Mouse (Mus musculus): Measurements from ENCODE around the gene Ttc23. TPM values are rescaled to one million over a fixed set of nuclear protein-coding genes. Genes with fewer than 3 reads are reported as not detected.

Gene Ttc23
- total RNA-seq, 2 experiments from 2014 or later: 16.7 to 18.2 TPM

DNA sequence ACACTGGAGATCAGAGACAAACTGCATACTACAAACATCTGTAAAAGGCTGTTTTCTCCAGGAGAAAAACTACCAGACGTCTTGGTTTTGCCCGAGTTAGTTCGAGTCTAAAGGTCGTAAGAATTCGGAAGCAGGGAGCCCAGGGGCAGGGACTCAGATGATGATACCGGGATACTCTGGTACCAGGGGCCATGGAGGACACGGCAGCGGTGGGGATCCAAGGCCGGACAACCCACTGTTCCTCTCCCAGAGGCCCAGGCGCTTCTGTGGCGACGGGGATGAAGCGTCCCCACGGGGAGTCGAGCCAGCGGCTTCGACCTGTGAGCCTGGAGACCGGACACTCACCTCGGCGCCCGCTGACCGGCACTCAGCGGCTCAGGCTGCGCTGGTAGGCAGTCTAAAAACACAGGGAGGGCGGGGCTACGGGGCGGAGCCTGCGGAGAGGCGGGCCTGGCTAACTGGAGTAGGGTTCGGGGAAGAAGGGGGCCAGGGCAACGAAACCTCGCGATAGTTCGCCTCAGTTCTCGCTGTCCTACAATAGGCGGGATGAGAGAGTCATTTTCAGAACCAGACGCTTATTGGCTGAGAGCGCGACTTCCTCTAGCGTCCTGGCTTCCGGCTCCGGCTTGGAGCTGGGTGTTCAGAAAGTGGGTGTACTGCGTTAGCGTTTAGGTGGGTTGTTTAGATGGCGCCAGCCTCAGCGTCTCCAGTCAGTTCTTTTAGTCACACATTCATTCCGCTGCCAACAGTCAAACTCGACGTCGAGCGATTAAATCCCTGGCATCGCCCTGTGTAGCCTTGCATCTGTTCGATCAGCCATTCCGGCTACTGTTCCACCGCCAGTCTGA, 2.2 kb upstream of the Ttc23 start, which contains the start of gene Lrrc28:
Lrrc28 (minus strand) TSS at position 436 of the 848 bp plus-strand sequence.
- peak; percentile 100 for DNase-seq

DNA sequence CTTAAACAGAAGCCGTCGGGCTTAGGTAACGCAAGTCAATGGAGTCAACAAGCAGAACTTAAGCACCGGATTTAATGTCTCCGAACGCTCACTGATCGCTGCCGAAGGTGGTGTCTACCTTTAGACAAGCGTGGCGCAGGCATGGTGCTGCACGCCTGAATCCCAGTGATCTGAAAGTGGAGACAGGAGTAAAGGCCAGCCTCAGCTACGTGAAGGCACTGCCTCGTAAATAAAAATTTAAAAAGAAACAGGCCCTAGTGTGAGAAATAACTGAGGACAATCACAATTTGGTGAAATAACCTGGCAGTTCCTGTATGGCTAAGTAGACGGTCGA, 1.6 kb upstream of the Ttc23 start:
- no peak for DNase-seq

DNA sequence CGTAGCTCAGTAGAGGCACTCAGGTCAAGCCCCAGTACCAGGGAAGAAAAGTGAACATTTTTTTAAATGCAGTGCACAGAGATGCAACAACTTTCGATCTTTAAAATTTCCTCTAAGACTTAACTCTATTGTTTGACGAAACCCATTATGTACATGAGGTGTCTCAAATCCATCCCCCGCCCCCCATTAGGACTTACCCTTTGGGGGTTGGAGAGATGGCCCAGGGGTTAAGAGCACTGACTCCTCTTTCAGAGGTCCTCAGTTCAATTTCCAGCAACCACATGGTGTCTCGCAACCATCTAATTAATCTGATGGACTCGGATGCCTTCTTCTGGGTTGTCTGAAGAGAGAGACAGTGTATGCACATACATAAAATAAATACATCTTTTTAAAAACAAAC, 1.1 kb upstream of the Ttc23 start:
- no peak for DNase-seq

DNA sequence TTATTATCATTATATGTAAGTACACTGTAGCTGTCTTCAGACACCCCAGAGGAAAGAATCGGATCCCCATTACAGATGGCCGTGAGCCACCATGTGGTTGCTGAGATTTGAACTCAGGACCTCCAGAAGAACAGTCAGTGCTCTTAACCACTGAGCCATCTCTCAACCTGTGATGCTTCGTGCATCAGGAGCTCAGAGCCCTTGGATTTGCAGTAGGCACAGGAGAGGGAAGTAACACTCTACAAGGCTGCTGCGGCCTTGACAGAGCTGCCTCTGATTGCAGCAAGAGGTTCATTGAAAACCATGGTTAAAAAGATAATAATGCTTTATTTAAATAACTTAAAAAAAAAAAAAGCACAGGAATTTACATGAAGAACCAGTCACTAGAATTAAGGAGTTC, 1.2 kb downstream of the Ttc23 start:
- DNase-seq: no peak

DNA sequence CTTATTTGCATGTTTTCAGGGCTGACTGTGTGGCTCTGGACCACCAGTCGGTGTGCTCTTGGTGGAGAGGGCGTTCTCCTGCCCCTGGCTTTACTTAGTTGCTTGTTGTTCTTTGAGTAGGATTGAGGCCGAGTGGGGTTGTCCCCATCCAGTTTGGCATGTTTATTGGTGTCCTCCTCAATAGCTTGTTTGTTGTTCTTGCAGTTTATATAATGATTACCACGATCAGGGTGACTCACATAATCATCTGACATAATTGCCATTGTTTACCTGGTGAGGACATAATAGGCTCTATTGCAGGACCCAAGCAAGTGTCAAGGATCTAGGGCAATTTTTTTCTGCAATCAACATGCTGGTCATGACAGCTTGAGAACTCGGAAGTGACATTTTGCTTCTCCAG, 5.0 kb downstream of the Ttc23 start:
- no peak for DNase-seq

DNA sequence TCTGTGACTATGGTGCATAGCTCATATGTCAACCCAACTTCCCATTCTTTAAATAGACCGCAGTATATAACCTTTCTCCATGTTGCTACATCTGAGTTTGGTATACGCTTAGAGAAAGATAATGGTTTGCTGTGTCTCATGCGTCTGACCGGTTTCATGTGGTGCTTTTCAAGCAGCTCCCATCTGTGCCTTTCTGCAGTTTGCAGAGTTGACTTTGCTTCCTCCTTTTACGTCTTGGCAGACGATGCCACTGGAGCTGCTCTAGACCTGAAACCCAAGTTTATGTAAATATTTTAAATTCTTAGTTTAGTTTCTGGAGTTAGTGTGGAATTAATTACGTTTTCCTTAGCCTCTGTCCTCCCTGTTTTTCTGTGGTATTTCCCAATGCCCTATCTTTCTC, 7.5 kb downstream of the Ttc23 start:
- no peak for DNase-seq

DNA sequence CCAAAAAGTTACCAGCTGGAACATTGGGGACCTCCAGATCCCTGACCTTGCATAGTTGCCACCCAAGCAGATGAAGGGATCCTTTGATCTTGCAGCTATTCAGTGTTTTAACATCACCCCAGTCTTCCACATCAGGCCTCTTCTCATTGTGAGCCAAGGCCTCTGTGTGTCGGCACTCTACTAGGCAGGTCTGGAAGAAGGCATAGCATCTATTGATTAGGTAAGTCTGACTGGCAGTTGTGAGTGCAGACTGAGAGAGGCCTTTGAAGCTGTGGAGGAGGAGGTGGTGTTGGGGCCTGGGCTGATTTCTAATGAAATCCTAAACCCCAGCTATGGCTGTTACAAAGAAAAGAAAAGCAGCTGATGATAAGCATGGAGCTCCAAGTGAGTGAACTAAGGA, 8.0 kb downstream of the Ttc23 start:
- DNase-seq: no peak

DNA sequence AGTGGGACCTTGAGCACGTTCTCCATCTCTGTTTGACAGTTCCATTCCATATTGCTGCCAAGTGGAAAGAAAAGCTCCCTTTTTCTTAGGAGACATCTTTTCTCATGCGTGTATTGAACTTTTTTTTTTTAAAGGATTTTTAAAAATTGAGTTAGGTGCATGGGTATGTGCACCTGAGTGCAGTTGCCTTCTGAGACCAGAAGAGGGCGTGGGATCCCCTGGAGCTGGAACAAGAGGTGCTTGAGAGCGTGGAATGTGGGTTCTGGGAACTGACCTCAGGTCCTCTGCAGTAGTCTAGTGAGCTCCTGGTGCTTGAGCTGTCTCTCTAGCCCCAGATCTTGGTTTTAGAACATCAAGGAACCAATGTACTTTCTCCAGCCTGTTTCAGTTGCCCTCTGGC, 10.9 kb downstream of the Ttc23 start:
- DNase-seq: no peak

DNA sequence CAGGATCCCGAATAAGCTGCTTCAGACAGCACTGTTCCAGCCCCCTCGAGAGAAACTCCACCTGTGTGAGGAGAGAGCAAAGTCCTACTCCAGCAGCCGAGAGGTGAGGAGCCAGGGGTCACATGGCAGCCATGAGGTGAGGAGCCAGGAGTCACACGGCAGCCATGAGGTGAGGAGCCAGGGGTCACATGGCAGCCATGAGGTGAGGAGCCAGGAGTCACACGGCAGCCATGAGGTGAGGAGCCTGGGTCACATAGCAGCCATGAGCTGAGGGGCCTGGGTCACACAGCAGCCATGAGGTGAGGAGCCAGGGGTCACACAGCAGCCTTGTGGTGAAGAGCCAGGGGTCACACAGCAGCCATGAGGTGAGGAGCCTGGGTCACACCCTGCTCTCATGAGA, 15.2 kb downstream of the Ttc23 start:
- no peak for DNase-seq

DNA sequence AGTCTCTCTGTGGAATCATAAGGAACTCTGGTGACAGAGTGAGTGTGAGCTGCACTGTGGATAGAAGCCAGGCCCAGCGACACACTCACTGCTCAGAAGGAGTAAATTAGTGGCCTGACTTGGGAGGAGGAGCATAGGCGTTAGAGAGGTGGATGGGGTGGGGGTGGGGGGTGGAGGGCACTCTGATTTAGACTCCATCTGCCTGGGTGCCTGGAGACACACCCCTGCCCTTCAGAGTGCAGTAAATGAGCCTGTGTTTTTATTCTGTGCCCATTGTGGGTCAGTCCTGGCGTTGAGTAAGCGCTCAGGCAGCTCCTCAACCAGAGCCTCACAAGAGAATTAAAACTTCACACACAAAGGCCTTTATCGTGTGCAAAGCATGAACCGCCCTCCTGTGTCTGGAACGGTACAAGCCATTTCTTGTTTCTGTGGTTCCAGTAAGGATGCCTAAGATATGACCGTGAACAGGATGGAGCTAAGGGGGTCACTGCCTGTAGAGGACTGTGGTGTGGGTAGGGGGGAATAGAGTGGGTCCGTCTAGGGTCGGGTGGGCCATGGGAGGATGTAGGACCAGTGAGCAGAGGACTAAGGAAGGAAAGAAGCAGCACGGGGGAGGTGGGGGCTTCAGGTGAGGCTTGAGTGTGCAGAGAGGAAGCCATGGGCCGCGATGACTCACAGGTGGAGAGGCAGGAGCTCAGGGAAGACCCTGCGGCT, 16.9 kb downstream of the Ttc23 start:
- DNase-seq: no peak

DNA sequence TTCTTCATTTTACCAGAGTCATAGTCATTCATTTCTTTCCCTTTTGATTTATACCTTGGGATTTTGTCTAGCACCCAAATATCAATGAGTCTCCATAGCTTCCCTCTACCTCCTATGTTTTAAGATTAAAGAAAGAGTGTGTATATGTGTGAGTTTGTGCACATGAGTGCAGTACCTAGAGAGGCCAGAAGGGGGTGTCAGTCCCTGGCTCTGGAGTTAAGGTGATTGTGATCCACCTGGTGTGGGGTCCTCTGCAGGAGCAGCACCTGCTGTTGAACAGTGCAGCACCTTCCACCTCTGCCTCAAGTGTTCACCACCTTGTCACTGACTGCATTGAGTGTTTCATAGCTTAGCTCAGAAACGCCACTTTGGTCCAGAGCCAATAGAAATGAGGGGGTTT, 23.8 kb downstream of the Ttc23 start:
- DNase-seq: no peak

DNA sequence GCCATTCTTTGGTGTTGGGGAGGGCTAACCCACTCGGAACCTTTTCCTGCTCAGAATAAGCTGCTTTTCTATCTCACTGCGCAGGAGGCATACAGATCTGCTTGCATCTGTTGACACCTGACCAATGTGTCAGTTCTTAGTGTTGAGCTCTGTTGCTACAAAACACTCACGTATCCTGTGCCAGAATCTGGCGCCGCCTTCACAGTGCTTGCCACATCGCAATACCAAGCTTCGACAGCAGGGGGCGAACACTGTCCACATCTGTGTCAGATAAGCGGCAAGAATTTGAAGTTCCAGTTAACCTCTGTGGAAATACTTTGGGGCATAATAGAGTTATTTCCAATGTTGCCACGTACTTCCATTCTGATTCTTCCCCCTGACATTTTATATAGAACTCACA, 25.4 kb downstream of the Ttc23 start:
- peak; percentile 94 to 100 for DNase-seq

DNA sequence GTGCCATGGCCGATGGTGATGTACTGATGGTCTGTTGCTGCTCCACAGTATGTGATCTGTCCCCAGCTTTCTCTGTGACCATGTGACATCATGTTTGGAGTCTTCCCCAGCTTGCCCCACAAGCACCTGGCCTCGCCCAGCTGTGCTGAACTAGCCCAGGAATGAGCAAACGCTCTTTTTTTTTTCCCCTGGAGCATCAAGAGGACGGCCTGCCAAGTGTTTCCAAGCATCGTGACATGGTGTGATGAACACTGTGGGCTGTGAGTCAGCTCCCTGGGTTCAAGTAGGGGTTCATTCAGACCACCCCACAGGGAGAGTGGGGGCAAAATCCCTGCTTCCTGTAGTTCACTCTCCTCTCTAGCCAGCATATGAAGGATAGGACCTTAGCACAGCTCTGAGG, 26.4 kb downstream of the Ttc23 start:
- no peak for DNase-seq

DNA sequence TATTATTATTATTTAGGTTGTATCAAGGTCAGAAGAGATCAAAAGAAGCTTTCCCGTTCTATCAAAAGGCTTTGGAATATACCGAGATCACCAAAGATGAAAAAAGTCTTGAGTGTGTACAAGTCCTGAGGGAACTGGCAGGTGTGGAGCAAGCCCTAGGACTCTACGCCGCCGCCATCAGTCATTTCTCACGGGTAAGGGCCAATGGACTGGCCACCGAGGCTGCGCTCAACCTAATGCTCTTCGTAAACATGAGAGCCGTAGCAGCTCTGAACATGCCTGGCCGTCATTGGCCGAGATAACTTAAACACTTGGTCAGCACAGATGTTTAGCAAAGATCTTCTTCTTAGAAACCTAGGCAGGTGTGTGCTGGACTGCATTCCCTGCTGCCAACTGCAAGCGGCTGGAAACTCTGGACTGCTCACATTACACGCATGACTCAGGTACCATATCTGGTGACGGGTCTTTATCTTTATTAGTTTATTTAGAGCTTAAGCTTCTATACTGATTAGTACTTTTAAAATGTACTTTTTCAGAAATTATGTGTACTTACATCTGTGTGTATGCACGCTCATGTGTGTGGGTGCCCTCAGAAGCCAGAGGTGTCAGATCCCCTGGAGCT, 31.8 kb downstream of the Ttc23 start:
- no peak for DNase-seq

DNA sequence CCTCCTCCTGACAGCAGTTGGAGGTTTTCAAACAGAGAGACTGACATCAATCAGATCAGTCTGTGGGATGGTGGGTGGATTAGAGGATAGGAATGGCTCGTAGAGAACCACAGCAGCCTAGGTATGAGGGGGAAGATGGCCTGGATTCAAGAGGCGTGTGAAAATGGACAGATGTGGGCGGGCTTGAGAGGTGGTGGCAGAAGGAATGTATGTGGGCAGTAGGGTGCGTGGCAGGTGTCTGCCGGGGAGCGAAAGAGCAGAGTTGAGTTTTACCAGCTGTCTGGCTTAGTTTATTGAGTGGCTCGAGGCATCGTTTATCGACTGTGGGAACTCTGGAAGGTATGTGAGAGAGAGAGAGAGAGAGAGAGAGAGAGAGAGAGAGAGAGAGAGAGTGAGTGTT, 33.9 kb downstream of the Ttc23 start:
- DNase-seq: no peak

DNA sequence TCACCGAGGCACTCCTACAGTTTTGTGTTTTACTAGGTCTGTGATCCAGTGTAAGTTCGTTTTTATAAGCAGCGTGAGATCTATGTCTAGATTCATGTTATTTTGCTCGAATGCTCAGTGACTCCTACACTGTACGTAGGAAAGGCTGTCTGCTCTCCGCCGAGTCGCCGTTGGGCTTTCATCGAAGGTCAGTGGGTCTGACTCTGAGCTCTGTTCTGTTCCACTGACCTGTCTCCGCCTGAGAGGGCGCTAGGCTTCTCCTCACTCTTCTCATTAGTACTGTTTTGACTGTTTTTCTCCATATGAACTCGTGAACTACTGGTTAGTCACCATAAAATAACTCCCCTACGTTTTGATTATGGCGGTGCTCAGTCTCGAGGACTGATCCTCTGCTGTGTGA, 35.8 kb downstream of the Ttc23 start:
- no peak for DNase-seq

DNA sequence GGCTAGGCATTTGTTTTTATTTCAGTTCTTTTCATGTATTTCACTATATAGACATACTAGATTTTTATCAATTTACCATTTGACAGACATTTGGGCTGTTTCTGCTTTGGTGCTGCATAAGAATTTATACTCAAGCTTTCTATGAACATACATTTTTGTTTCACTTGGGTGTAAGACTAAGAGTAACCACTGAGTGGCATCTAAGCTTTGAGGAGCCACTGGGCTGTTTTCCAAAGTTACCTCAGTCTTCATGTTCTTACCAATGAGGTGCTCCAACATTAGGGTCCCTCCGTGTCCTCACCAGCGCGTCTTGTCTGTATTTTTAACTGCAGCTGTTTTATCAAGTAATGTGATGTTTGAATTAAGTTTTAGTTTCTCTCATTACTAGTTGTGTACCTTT, 39.3 kb downstream of the Ttc23 start:
- no peak for DNase-seq

DNA sequence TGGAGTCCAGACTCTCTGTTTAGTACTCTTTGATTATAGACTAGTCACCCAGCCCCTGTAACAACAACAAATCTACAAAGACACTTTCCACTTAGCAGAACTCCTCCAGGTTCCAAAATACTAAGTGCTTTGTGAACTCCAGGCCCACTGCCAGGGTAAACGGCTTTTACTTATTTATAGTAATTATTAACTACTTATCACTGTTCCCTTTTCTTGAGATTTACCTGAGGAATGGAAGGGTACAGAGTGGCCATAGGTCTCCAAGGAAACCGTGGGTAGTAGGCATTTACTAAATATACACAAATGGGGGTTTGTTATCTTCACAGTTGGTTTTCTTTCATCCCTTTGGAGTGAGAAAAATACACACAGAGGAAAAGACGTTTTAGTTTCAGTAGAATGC, 41.1 kb downstream of the Ttc23 start:
- no peak for DNase-seq

DNA sequence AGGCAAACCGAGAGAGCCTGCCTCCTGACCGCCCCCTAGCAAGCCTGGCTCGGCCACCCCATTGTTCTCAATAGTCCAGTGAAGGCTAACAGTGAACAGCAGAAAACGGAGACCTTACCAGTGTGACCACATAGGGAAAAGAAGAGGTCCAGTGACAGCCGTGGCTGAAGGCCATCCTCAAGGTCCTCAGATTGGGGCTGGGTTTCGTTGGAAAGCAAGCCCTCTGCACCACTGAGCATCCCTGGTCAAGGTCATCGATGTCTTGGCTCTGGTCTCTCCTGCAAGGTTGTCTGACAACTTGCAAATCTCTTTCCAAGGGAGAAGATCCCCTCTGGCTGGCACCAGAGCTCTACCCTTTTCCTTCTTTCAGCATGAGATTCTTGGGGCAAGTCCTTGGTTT, 42.6 kb downstream of the Ttc23 start:
- no peak for DNase-seq

DNA sequence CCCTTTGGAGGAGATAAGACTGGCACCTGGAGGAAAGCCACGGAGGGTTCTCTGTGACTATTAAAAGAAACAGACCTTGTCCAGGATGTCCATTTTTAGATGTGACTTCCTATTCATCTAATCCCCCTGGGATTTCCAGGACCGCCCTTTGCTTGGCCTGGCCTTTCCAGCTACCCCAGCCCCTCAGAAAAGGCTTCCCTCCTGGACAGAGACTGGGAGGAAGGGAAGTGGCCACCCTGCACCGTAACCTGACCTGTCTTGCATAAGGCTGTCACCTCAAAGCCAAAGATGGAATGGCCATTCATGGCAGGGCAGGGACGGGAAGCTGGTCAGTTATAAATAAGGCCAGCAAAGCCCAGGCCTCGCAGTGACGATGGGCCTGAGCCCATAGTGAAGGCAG, 43.8 kb downstream of the Ttc23 start:
- DNase-seq: peak in 1 of 2 experiments; percentile 38

DNA sequence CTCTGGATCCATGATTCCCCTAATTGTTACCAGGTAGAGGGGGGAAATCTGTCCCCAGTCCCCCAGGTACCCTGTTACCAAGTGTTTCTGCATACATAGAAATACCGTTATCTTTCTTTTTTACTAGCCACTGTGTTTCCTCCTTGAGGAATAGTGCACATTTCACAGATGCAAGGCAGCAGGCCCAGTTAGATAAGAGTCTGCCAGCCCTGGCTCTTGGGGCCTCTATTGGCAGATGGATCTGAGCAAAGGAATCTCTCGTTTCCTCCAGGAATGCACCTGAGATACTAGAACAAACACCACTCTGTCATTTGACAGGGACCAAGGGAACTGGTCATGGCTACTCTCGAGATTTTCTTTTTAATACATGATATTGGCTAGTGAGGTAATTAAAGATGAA, 44.9 kb downstream of the Ttc23 start:
- DNase-seq: peak; percentile 73 to 77

DNA sequence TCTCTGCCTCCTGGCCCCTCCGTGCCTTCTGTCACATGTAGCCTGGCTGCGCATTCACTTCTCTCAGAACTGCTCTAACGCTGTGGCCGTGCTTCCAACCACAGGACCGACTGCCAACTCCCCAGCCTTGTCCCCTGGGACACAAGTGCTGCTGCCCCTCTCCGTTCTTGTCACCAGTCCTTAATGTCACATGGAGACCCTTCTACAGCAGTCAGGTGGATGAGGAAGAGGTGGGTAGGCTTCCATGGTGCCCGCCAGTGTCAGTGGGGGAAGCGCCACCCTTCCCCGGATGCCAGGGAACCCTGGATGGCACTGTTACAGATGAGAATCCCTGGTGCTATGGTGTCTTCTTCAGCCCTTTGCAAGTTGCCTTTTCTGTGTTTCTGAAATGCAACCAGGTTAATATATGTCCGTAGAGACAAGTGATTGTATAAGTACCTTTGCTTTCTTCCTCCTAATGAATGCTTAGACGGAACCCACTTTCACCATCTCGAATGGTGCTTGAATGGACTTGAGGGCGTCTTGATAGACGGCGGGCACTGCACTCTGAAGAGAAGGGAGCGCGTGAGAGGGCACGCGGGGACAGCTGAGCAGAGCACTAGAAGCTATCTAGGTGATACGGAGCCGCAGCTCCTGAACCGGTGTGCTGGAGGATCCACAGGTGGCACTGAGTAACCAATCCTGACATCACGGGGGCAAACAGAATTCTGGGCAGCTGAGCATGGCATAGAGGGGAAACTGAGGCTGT, 45.8 kb downstream of the Ttc23 start:
- no peak for DNase-seq

DNA sequence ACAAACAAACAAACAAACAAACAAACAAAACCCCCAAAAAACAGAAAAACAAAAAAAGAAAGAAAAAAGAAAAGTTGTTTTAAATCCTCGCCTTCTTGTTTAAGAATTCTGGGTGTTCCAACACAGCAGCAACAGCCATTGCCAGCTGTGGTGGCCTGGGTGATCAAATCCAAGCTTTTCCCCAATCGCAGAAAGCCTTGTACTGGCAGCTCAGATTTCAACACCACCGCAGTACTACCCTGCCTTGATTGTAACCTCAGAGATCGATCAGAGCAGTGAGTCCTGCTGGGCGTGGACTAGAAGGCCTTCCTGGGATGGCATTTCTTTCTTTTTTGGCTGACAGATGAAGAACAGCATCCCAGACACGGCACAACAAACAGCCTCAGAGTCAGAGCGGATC, 48.7 kb downstream of the Ttc23 start:
- no peak for DNase-seq

Measured in heart, adult 18-20 months (tissue).